Mouse (Mus musculus) forebrain, postnatal 0 days (tissue): ENCODE measurements around the gene Crybg1. TPM values are rescaled to one million over a fixed set of nuclear protein-coding genes. Genes with fewer than 3 reads are reported as not detected.

ENCODE experiments used
- ATAC-seq: fragments of 200-750 bp; cut with Nextera tagmentation; 2 replicates; pipeline ENCODE4 v1.8.0; 2017; ENCODE audit warnings: mild to moderate bottlenecking, moderate library complexity
- DNase-seq: peaks from one replicate; pipeline ENCODE4 v3.0.0-alpha.2; 2015
- H3K27ac ChIP-seq: fragments of 300-500 bp; sonication (generic); 2 replicates; pipeline ENCODE4 v1.5.1; 2014; ENCODE audit warnings: low read depth, mild to moderate bottlenecking, antibody characterized with exemption, low read length, moderate library complexity, mixed read lengths
- H3K27me3 ChIP-seq: fragments of 300-500 bp; sonication (generic); 2 replicates; pipeline ENCODE4 v1.6.1; 2014; ENCODE audit warnings: mild to moderate bottlenecking, low read length, mixed read lengths; ENCODE audit not compliant: insufficient read depth
- H3K36me3 ChIP-seq: fragments of 300-500 bp; sonication (generic); 2 replicates; pipeline ENCODE4 v1.6.1; 2014; ENCODE audit warnings: mild to moderate bottlenecking, moderate library complexity; ENCODE audit not compliant: insufficient read depth
- H3K4me1 ChIP-seq: fragments of 300-500 bp; sonication (generic); 2 replicates; pipeline ENCODE4 v1.6.1; 2014; ENCODE audit warnings: antibody characterized with exemption; ENCODE audit not compliant: insufficient read depth
- H3K4me2 ChIP-seq: fragments of 300-500 bp; sonication (generic); 2 replicates; pipeline ENCODE4 v1.6.1; 2014; ENCODE audit warnings: low read depth, mild to moderate bottlenecking, moderate library complexity
- H3K4me3 ChIP-seq: fragments of 300-500 bp; sonication (generic); 2 replicates; pipeline ENCODE4 v1.5.1; 2014; ENCODE audit warnings: low read depth, low read length, mixed read lengths
- H3K9ac ChIP-seq: fragments of 300-500 bp; sonication (generic); 2 replicates; pipeline ENCODE4 v1.6.1; 2014; ENCODE audit warnings: mild to moderate bottlenecking
- H3K9me3 ChIP-seq: fragments of 300-500 bp; sonication (generic); 2 replicates; pipeline ENCODE4 v1.6.1; 2016; ENCODE audit warnings: low read length
- CTCF ChIP-seq: sonication (generic); IDR thresholded peaks from 2 replicates; pipeline ENCODE4 v1.5.1; 2016; ENCODE audit warnings: antibody characterized with exemption, control low read depth, low read depth
- WGBS: fragments of 180-500 bp; shearing (Covaris S2); extraction: QIAGEN DNeasy Blood & Tissue Kit; methylation state at CpG from one replicate; pipeline ENCODE4 v1.1.7; 2014; 5-methylcytosine and 5-hydroxymethylcytosine counted together
- polyA plus RNA-seq: library from polyadenylated mRNA; unstranded; fragments of >200 nt; fragmentation: Nextera tagmentation; extraction: Ambion mirVana; gene quantifications from 2 replicates; pipeline ENCODE4 v1.2.1, GENCODE M21; 2015
- total RNA-seq: library from RNA; depleted of rRNA; stranded (reverse); fragments of >200 nt; gene quantifications from 2 replicates; pipeline ENCODE4 v1.2.3, GENCODE M21; 2014

Crybg1 gene
- total and polyA plus RNA-seq, 2 experiments from 2014 or later: 0.25 to 0.90 TPM

DNA sequence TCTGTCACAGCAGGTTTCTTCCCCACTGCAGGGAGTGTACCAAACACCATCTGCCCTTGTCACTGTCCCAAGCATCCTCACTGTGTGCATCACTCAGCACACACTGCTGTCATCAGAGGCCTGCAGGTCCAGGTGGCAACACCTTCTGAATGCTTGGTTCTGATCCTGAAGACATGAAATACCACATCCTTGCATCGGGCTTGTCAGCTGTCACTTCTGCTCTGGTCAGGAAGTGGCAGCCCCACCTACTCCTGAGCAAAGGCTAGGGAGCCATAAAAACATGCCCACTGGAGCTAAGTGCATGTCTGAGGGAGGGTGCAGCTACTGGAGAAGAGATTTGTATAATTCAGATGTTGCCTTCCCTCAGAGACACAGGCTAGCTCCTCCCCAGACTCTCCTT lies 168.6 kb downstream of the Crybg1 start:
- Histone ChIP-seq H3K9ac (no peak overlapping the region), H3K27ac (no peak overlapping the region), H3K4me1 (no peaks in the 10 kb centered on the region), H3K36me3 (no peaks in the 10 kb centered on the region), H3K4me2 (no peak overlapping the region), H3K9me3 (no peaks in the 10 kb centered on the region), H3K4me3 (no peak overlapping the region), H3K27me3 (no peaks in the 10 kb centered on the region)
- ATAC-seq (no peak), DNase-seq (no peak)
- TF ChIP-seq CTCF: no peak
- WGBS: 76% methylated on average over 1 of the region's 1 CpGs

DNA sequence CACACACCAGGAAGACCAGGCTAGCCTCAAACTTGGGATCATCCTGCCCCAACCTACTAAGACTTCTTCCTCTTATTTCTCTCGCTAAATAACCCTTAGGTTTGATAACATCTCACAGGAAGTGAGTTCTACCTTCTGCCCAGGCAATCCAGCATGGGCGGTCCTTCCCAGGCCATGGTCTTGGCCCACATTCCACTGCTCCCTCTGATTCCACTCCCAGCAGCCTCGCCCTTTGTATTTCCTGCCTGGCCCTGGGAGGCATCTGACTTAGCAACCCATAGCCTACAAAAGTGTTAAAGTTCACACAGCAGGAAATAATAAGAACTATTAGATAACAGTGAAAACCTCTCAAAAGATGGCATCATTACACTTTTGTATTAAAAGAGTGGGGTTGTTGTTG lies 171.3 kb downstream of the Crybg1 start:
- H3K4me3 ChIP-seq: no peak overlapping the region
- no peaks in the 10 kb centered on the region for H3K9me3 ChIP-seq
- DNase-seq (no peak), ATAC-seq (no peak)
- H3K27ac ChIP-seq: no peak overlapping the region
- no peaks in the 10 kb centered on the region for H3K36me3 ChIP-seq
- no peak for TF ChIP-seq CTCF
- no peak overlapping the region for H3K4me2 ChIP-seq
- H3K4me1 ChIP-seq: no peaks in the 10 kb centered on the region
- no peaks in the 10 kb centered on the region for H3K27me3 ChIP-seq
- 71% methylated on average over 3 of the region's 3 CpGs for WGBS
- H3K9ac ChIP-seq: no peak overlapping the region

GRCm38 (mm10) chr10:43973244-43973643 lies 175.4 kb downstream of the Crybg1 start:
- Histone ChIP-seq H3K27me3 (no peaks in the 10 kb centered on the region), H3K27ac (no peak overlapping the region), H3K9me3 (no peaks in the 10 kb centered on the region), H3K4me2 (no peak overlapping the region), H3K4me1 (no peaks in the 10 kb centered on the region), H3K36me3 (no peaks in the 10 kb centered on the region), H3K4me3 (no peak overlapping the region), H3K9ac (no peak overlapping the region)
- WGBS: 37% methylated on average over 2 of the region's 2 CpGs
- TF ChIP-seq CTCF: no peak
- ATAC-seq (peak; percentile 8; the same call in 1 of the 2 replicates), DNase-seq (no peak)

DNA sequence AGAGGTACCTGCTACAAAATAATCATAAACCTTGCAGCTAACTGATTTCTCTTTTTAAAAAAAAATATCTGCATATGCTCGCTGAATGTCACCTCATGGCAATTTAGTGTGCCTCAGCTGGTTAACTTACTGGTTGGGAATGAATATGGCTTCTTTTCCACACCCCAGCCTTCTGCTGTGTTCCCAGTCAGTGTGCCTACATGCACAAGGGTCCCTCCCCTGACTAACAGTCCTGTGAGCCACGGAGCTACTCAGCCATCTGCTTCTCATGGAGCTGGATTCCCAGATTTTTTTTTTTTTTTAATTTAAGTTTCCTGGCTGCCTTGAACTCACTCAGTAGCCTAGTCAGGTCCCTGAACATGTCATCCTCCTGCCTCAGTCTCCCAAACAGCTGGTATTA lies 183.7 kb downstream of the Crybg1 start:
- ATAC-seq (peak; percentile 89), DNase-seq (peak; percentile 27)
- H3K4me1 ChIP-seq: no peaks in the 10 kb centered on the region
- no peak overlapping the region for H3K4me3 ChIP-seq
- no peak overlapping the region for H3K27ac ChIP-seq
- H3K9me3 ChIP-seq: no peaks in the 10 kb centered on the region
- no peak overlapping the region for H3K9ac ChIP-seq
- 48% methylated on average over 2 of the region's 2 CpGs for WGBS
- H3K27me3 ChIP-seq: no peaks in the 10 kb centered on the region
- TF ChIP-seq CTCF: no peak
- H3K4me2 ChIP-seq: no peak overlapping the region
- no peaks in the 10 kb centered on the region for H3K36me3 ChIP-seq

DNA sequence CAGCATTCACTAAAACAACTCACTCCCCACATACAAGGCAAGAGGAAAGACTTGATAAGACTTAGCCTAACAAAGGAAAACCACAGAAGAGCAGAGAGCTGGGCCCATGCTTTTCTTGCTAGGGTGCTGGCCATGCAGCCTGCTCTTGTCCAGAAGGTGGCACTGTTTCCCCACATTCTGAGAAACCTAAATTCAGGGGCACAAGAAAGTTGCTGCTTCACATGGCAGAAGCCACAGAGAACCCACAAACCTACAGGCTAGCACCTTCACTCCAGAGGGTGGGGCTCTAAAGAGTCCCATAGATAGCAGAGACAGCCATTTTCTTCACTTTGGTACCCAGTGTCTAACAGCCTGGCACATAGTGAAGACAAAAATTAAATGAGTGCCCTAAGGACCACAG lies 194.7 kb downstream of the Crybg1 start:
- H3K36me3 ChIP-seq: no peaks in the 10 kb centered on the region
- peak; percentile 86 for ATAC-seq
- peak; percentile 96 for TF ChIP-seq CTCF
- no peaks in the 10 kb centered on the region for H3K9me3 ChIP-seq
- DNase-seq: peak; percentile 90
- H3K27me3 ChIP-seq: no peaks in the 10 kb centered on the region
- no peak overlapping the region for H3K4me2 ChIP-seq
- H3K27ac ChIP-seq: no peak overlapping the region
- H3K9ac ChIP-seq: no peak overlapping the region
- H3K4me1 ChIP-seq: no peaks in the 10 kb centered on the region
- no peak overlapping the region for H3K4me3 ChIP-seq

GRCm38 (mm10) chr10:43945435-43945834 lies 203.2 kb downstream of the Crybg1 start:
- WGBS: 84% methylated on average over 4 of the region's 4 CpGs
- no peak for ATAC-seq
- no peak for DNase-seq

DNA sequence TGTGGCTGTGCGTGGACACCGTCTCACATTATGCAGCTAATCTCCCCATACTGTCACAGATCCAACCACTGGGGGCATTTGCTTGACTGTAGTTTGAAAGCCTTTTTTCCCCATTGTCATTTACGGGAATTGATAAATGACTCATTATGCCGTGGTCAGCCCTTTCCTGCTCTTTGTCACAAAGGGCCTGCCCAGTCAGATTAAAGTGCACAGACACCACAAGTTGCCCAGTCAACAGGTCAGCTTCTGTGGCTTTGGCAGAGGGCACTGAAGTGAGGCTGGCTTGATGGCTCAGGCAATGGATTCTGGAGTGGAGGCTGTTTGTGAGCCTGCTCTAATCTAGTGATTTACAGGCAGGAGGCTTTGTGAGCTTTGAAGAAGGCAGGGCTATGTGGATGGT lies 204.9 kb downstream of the Crybg1 start:
- H3K4me2 ChIP-seq: no peak overlapping the region
- H3K4me3 ChIP-seq: no peak overlapping the region
- no peak overlapping the region for H3K9ac ChIP-seq
- H3K27me3 ChIP-seq: no peaks in the 10 kb centered on the region
- 31% methylated on average over 4 of the region's 4 CpGs for WGBS
- no peak overlapping the region for H3K27ac ChIP-seq
- no peak for ATAC-seq
- H3K9me3 ChIP-seq: no peaks in the 10 kb centered on the region
- DNase-seq: no peak
- H3K36me3 ChIP-seq: peaks cover 3% of the 10 kb centered on the region
- no peak for TF ChIP-seq CTCF
- no peaks in the 10 kb centered on the region for H3K4me1 ChIP-seq

More at GRCm38 (mm10) chr10:43945435-43945834, 203.2 kb downstream of the Crybg1 start:
- Histone ChIP-seq H3K4me1 (no peaks in the 10 kb centered on the region), H3K4me3 (no peak overlapping the region), H3K27me3 (no peaks in the 10 kb centered on the region), H3K9me3 (no peaks in the 10 kb centered on the region), H3K4me2 (no peak overlapping the region), H3K27ac (no peak overlapping the region), H3K9ac (no peak overlapping the region), H3K36me3 (peaks cover 3% of the 10 kb centered on the region)
- TF ChIP-seq CTCF: no peak
